Mouse (Mus musculus) adrenal gland, postnatal 14 days (tissue): ENCODE measurements around the gene Vps8. TPM values are rescaled to one million over a fixed set of nuclear protein-coding genes. Genes with fewer than 3 reads are reported as not detected.
"Not testable (repeated sequence)": the region's sequence is repeated elsewhere in the genome, so short reads cannot be mapped to it uniquely, and the experiment has no call there.

Experiments used
- DNase-seq: peaks from one replicate; pipeline ENCODE4 v3.0.0; 2021; ENCODE audit warnings: mixed read lengths
- total RNA-seq: library from RNA; stranded (reverse); gene quantifications from 2 replicates; pipeline ENCODE4 v1.2.3, GENCODE M21; 2021

Vps8 gene
- total RNA-seq, 1 experiment from 2014 or later, result 16.4 TPM

GRCm38 (mm10) chr16:21665423-21665986, 242.6 kb downstream of the Vps8 start:
- DNase-seq, result no peak

- no peak for DNase-seq
These were observed 249.0 kb downstream of the Vps8 start for GRCm38 (mm10) chr16:21671878-21672277.

- not testable (repeated sequence) for DNase-seq
These were observed 250.1 kb downstream of the Vps8 start for GRCm38 (mm10) chr16:21673046-21673445.

- DNase-seq, result not testable (repeated sequence)
These were observed 250.7 kb downstream of the Vps8 start for GRCm38 (mm10) chr16:21673651-21674050.

GRCm38 (mm10) chr16:21676791-21677190, 253.9 kb downstream of the Vps8 start:
- no peak for DNase-seq

GRCm38 (mm10) chr16:21687406-21687805, 264.5 kb downstream of the Vps8 start:
- DNase-seq, result no peak

GRCm38 (mm10) chr16:21689141-21689540, 266.2 kb downstream of the Vps8 start:
- no peak for DNase-seq

- DNase-seq, result no peak
These were observed 267.4 kb downstream of the Vps8 start for GRCm38 (mm10) chr16:21690216-21690755.

- peak; percentile 73 for DNase-seq
These were observed 271.1 kb downstream of the Vps8 start for GRCm38 (mm10) chr16:21693981-21694462.

Other genes with a start within 250 kb of the Vps8 start
- gene Ephb3, start 218.4 kb upstream of the Vps8 start, total RNA-seq, result 2.0 and 2.8 TPM in 2 replicates